Mouse (Mus musculus) lung, postnatal 4 days (tissue): Measurements from ENCODE around the gene Gm12355.

Experiments
- DNase-seq, 2 experiments: peaks; one replicate each; pipeline ENCODE4 v3.0.0; 2021

Gene Gm12355

GRCm38 (mm10) chr11:98580301-98581121 is 45.0 kb downstream of the Gm12355 start:
- no peak for DNase-seq

GRCm38 (mm10) chr11:98577776-98578175 is 47.7 kb downstream of the Gm12355 start:
- DNase-seq = no peak
